Mouse (Mus musculus): Measurements from ENCODE around the gene Gm39115.

Gene Gm39115

DNA sequence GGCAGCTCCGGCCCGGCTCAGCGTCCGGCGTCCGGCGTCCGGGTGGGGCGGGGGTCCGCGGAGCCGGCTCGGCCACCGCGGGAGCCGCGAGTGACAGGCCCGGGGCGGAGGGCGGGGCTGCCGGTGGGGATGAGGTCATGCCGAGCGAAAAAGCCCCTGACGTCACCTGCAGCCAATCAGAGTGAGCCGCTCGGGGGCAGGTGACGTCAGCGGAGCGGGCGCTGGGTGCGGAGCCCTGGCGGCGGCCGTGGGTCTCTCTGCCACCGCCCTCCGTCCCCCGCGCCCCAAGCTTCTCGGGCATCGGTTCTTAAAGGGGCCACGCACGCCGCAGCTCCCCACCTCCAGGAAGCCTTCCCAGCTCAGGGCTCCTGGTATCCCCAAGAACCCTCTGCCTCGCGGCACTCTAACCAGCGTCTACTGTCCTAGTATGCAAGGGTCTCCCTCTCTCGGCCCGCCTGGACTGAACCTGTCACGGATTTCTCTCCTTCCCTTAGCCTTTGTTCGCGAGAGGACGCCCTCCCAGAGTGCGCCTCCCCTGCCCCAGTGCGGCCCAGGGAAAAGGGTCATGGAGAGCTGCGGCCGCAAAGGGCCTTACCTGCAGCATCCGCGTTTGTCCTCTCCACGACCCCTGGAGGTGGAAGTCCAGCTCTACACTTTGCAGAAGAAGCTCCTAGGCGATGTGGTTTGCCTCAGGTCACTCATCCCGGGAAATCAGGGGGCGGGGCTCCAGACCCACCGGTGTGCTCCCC lies 40.5 kb downstream of the Gm39115 start, which contains the start of gene Dusp8:
Dusp8 (minus strand) TSS at position 661 of the 749 bp plus-strand sequence.
- DNase-seq (ENCODE audit: low read depth, low spot score): peak; percentile 91

DNA sequence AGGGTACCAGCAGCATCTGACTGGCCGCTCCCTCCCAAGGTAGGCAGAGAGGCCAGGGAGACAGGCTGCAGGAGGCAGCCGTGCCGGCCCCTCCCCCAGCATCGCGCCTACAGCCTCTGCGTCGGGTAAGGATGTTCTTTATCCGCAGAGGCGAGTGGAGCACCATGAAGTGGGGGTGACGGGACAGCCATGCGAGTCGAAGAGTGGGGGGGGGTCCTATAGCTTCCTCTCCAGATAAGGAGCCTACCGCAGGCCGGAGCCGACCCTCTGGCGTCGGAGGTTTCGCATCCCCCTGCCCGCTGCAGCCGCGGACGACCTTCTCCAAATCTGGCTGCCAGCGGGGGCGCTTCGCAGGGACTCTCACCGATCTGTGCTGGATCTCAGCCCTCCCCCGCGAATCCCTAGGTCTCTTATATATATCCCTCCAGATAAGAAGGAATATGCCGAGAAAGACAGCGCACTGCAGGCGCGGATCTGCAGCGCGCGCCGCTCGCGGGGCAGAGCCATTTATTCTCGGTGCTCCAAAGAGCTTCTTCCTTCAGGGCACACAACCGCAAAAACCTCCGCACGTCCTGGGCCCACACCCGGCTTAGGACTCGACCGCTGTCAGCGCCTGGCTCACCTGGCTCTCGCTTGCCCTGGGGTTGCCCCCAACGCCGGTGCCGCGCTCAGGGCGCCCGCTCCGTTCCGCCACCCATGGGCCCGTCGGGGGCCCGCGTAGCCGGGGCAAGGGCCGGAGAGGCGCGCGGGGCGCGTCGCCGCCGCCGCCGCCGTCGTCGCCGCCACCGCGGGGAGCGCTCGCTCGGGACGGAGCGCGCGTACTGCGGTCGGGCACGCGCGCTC lies 41.3 kb downstream of the Gm39115 start:
- DNase-seq (ENCODE audit: low read depth, low spot score): peak; percentile 51

DNA sequence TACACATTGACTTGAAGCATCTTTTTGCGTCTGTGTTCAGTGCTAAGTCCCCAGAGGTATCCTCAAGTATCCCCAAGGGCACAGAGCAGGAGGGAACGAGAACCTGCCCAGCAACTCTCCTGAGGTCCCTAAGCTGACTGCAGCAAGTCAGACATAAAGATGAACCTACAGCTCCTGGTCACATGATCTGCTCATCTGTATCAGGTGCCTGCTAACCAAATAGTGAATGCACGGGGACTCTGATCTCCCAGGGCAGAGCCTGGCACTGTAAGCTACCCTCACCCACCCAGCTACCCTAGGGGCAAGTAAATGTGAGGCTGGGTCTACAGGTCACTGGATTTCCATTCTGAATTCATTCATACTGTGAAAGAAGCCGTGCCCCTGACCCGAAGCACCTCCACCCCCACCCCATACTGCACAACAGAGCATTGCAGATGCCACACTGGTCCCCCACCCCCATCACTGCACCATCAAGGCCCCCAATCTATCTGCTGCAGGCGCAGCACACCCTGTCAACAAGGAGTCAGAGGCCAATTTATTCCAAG lies 42.1 kb downstream of the Gm39115 start:
- DNase-seq (ENCODE audit: low read depth, low spot score): no peak

DNA sequence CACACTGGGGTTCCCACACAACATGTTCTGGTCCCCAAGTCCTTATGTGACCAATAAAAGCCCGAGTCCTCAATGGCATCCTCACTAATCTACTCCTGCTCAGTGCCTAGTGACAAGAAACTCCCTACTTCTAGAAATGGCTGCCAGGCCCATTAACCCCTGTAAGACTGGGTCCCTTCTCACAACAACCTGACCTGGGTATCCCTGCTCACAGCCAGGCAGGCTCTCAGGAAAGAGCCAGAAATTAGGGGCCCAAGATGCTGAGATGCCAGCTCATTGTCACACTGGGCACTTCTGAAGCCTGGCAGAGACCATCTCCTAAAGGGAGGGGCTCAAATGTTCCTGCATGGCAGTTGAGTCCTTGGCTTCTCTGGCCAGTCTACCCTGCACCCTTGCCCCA lies 42.8 kb downstream of the Gm39115 start:
- no peak for DNase-seq (ENCODE audit: low read depth, low spot score)

DNA sequence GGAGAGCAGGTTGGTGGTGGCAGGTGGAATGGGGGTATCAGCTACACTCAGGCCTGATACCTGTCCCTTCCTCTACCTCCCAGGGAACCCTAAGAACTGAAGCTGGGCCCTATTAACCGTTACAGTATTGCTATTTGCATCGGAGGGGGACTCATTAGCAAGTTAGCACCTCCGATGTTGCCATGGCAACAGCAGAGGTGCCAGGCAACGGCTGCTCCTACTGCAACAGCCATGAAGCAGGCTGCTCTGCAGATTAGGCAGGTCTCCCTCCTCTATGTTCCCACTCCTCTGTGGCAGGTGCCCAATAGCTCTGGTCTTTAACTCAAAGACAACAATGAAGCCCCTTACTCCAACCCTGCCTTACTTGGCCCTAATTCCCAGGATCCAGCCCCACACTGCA lies 44.0 kb downstream of the Gm39115 start:
- peak; percentile 20 for DNase-seq (ENCODE audit: low read depth, low spot score)

DNA sequence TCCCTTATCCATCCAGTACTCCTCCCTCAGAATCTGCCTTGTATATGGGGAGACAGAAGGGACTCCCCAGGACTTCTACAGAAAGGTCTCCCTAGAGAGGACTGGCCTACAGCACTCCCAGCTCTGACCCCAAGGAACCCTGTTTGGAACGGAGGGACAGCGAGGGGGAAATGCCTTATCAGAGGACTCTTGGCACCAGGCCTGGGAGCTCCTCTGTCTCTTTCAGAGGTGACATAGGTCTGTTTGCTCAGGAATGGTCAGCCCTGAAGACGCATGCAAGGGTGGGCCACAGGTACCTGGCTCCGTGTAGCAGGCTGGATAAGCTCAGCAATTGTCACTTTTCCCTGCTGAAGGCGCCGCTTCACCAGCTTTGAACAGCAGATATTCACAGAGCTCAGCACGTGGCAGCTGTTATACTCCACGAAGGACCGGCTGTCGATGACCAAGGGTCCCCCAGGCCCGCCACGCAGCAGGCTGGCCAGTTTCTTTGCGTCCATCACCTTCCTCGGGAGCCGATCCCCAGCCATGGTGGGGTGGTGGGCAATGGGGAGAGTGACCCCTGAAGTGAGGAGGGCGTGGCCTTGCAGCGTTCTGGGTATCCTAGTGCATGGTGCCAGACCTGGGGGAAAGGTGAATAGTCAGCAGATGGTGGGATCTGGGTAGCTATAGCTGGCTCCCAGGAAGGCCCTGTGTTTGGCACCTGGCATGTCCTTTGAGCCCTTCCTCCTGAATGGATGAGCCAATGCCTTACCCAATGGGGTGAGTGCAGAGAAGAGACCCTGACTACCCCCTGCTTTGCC lies 46.0 kb downstream of the Gm39115 start:
- DNase-seq (ENCODE audit: low read depth, low spot score): no peak

DNA sequence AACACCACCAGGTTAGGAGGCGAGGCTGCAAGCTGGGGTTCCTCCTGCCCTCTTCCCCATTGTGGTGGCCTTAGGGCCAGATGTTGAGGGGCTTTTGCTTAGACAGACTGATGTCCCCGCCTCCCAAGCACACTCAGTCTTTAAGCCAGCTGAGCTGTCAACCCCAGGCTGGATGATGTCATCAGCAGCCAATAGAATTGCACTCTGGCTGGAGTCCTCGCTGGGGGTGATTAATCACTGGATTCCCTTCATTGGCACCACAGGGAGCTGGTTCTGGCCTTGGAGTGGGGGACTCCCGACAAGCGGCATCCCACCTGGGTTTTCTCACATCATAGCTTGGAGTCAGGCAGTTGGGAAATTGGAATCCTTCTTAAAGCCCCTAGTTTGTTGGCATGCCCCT lies 46.9 kb downstream of the Gm39115 start:
- DNase-seq (ENCODE audit: low read depth, low spot score): no peak

DNA sequence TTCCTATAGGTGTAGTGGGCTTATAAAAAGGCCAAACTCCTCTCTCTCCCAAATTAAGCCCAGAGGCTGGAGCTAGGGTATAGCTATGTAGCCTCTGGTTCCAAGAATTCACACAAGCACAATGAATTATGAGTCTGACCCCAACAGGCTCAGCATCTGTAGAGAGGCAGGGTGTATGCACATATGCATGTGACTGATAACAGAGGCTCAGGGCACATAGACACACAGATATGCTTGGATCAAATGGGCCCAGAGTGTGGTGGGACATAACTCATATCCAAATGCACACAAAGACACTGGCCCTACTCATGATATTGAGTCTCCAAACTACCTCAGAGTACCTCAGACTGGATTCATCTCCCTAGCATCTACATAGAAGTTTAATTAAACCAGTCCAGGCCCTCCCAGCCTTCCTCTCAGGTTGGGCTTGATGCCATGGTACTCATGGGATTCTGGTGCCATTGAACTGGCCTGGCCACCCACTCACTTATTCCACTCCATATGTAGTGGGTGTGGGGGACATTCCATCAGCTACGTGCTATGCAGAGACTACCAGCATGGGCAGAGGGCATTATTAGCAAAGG lies 48.7 kb downstream of the Gm39115 start:
- DNase-seq (ENCODE audit: low read depth, low spot score): no peak

DNA sequence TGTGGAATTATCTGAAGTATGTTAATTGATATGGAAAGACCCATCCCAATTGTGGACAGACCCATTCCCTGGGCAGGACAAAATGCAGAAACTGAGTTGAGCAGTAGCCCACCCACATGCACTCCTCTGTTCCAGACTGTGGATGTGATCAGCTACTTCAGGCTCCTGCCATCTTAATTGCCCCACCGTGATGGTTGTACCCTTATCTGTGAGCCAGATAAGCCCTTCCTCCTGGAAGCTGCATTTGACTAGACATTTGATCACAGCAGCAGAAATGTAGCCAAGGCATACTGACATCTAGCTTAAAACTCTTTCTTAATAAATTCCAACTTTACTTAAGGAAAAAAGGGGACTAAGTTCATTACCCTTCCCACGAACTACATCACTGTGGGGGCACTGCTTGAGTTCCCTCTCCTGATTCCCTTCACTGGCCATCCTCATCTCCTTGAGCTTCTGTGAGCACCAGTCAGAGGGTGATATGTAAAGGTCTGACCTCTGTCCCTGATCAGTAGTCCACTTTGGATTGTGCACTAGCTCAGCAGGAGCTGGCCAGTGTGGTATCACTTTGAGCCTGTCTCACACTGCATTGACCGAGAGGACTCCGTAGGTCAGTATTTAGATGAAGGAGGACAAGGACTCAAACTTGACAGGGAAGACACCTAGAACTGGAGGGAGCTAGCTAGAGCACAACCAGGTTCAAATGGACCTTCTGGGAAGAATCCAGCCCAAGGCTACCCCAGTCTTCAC lies 49.5 kb downstream of the Gm39115 start:
- no peak for DNase-seq (ENCODE audit: low read depth, low spot score)
